Mouse (Mus musculus) left cerebral cortex, adult 9 months (tissue): ENCODE measurements around the gene Zscan10.

ENCODE experiments used
- DNase-seq, 2 experiments: peaks; one replicate each; pipeline ENCODE4 v3.0.0; 2022; ENCODE audit warnings: low spot score in 2 of 2

The Zscan10 gene

DNA sequence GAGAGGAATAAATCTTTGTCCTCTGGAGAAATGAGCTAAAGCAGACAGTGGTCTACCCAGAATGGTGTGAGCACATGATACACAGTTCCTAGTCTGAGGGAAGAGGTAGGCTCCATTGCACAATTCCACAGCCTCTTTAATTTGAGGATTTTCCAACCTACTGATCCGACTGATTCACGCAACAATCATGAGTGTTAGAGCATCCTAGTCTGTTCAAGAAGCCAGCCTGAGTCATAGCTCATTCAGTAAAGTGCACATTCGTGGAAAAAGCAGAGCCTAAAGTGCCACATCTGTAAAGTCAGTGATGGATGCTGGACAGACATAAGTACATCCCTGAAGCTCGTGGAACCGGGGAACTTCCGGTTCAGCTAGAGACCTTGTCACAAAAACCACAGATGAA, 50.7 kb downstream of the Zscan10 start:
- no peak for DNase-seq

DNA sequence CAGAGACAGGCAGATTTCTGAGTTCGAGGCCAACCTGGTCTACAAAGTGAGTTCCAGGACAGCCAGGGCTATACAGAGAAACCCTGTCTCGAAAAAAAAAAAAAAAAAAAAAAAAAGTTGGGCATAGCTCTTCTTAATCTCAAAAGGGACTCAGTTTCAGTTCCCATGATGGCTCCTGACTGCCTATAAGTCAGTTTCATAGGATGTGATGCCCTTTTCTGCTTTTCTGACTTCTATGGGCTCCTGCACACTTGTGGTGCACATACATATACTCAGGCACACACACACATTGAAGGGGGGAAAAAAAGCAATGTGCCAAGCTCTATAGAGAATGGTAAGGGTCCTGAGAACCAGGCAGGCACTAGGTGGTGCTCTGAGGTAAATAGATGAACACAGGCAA, 52.7 kb downstream of the Zscan10 start:
- DNase-seq: no peak

DNA sequence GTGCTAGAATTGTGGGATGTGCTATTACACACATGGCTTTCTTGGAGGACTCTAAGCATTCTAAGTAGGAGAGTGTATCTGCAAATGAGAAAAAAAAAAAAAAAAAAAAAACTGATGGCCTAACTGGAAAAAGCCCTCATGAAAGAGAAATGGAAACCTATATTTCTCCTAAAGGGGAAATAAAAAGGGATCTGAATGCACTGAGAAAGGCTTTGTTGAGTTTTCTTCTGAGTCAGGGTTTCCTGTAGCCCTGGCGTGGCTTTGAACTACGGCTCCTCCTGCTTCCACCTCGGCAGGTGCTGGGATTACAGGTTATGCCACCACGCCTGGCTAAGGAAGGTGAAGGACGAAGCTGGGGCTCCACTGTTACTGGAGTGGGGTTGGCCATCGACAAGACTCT, 53.3 kb downstream of the Zscan10 start:
- no peak for DNase-seq

DNA sequence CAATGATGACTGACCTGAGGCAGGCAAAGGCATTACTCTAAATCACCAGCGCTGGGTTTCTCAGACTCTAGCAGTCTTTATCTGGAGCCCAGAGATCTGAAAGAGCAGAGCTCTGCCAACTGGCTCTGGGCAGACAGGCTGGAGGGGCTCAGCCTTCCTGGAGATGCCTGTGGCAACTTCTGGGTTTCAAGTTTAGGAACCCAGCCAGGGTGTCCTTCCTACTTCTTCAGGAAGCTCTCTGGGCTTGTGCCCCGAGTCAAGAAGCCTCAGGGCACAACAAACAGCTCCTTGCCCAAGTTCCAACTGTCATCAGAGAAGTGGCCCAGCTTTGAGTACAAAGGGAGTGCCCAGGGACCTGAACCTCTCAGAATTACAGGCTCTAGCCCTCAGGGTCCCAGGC, 53.8 kb downstream of the Zscan10 start:
- no peak for DNase-seq

DNA sequence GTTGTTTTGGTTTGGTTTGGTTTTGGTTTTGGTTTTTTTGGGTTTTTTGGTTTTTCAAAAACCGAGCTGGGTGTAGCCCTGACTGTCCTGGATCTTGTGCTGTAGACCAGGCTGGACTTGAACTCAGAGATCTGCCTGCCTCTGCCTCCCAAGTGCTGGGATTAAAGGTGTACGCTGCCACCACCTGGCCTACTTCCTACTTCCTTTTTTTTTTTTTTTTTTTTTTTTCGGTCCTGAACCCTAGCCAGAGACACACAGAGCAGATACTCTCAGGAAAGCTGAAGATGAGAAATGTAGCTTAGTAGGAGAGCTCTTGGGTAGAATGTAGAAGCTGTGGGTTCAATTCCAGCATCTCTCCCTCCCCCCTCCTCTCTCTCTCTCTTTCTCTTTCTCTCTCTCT, 57.8 kb downstream of the Zscan10 start:
- no peak for DNase-seq

DNA sequence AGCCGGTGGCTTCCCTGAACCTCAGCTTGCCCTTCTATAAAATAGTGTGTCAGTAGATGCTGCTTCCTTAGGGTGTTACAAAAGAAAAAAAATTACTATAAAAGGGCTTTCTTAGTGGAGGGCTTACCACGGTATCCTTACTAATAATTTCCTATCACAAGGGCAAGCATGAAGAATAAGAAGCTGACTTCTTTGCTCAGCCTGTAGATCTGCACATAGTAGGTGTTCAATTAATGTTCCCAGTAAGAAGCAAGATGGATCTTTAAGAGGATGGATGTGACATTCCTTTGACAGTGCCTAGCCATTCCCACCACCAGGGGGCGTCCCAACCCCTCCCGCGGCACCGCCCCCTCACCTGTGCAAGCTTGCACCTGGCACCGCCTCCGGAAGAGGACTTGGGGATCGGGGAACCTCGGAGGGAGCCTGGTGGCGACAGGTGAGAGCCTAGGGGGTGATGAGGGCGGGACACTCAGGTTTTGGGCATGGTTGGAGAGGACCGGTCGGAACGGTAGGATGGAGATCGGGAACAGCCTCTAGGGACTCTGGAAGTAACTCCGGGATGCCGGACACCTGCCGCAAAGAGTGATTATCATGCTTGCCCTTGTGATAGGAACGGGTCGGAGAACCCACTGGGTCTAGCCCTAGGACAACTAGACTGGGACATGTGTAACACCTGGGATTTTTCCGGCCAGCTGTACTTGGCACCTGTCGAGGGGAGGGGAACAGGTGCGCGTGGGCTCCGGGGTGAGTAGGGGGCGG, 59.6 kb downstream of the Zscan10 start, which contains the start of gene Bicdl2:
TSS of gene Bicdl2 (plus strand) at position 390 of the 759 bp plus-strand sequence.
- DNase-seq: no peak
